Mouse (Mus musculus): ENCODE measurements around the gene Igsf6. TPM values are rescaled to one million over a fixed set of nuclear protein-coding genes. Genes with fewer than 3 reads are reported as not detected.

The Igsf6 gene
- polyA plus RNA-seq, 1 experiment from 2014 or later, result 1.2 TPM

DNA sequence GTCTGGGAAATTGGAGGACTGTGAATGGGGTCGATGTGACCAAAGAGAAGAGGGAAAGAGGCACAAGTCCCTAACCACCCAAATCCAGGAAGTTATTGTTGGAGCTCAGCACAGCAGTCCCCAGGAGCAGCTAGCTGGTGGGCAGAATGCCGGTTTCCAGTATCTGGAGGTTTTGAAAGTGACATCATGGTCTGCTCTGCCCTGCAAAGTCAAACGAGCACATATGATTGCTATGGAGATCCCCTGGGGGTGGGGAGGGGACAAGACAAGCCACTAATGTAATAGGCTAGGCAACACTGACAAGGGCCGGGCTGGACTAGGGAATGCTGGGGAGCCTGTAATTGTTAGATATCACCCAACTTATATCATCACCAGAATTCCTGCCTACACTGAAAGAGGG is 11.1 kb upstream of the Igsf6 start:
- H3K27ac ChIP-seq (ENCODE audit: low read depth, low read length), result 0 out of 2 replicates have a peak overlapping the region, but pooled peaks have one; percentile 4
- peak; percentile 19 for DNase-seq (ENCODE audit: low spot score)
- no peak overlapping the region for H3K4me3 ChIP-seq (ENCODE audit: low read depth, low read length)
- WGBS, result 37% methylated on average over 4 of the region's 4 CpGs
- no peaks in the 10 kb centered on the region for H3K27me3 ChIP-seq (ENCODE audit: control insufficient read depth, insufficient read depth, low read length)
- no peaks in the 10 kb centered on the region for H3K4me1 ChIP-seq (replicated peaks; ENCODE audit: control insufficient read depth, insufficient read depth, low read length)
- ATAC-seq (ENCODE audit: low FRiP score), result 0 out of 2 replicates have a peak, but pooled peaks have one; percentile 47
- H3K4me2 ChIP-seq (replicated peaks; ENCODE audit: low read depth, low read length), result no peak overlapping the region
- no peaks in the 10 kb centered on the region for H3K36me3 ChIP-seq (ENCODE audit: control insufficient read depth, insufficient read depth, low read length)
- no peaks in the 10 kb centered on the region for H3K9me3 ChIP-seq (ENCODE audit: control insufficient read depth, low read length)
- H3K9ac ChIP-seq (ENCODE audit: low read depth, low read length), result no peak overlapping the region

DNA sequence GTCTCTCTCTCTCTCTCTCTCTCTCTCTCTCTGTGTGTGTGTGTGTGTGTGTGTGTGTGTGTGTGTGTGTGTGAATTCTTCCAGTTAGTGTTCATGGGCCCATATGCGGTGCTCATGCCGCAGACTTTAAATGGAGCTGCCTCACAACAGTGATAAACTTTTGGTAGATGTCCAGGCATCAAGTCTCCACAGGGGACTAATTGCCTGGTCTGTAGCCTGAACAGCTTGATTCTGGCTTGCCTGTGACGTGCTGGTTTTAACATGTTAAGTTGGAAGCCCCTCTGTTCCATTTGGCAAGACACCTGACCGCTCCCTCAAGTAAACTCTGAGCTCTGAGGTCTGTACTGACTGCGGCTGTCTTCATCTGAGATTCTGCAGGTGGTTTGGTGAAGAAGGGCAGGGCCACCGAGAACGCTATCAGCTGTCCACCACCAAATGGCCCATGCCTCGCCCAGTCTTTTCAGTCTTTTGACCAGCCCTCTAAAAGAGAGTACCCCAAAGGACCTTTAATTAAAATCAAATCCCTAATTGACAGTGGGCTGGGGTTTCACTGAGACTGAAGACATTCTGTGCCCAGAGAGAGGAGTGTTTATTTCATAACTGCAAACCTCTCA is 10.6 kb upstream of the Igsf6 start:
- Histone ChIP-seq H3K4me3 (ENCODE audit: low read depth, low read length) (no peak overlapping the region), H3K27me3 (ENCODE audit: control insufficient read depth, insufficient read depth, low read length) (no peaks in the 10 kb centered on the region), H3K4me1 (replicated peaks; ENCODE audit: control insufficient read depth, insufficient read depth, low read length) (no peaks in the 10 kb centered on the region), H3K36me3 (ENCODE audit: control insufficient read depth, insufficient read depth, low read length) (no peaks in the 10 kb centered on the region), H3K9ac (ENCODE audit: low read depth, low read length) (no peak overlapping the region), H3K27ac (ENCODE audit: low read depth, low read length) (0 out of 2 replicates have a peak overlapping the region, but pooled peaks have one; percentile 4), H3K4me2 (replicated peaks; ENCODE audit: low read depth, low read length) (no peak overlapping the region), H3K9me3 (ENCODE audit: control insufficient read depth, low read length) (no peaks in the 10 kb centered on the region)
- WGBS, result 75% methylated on average over 8 of the region's 8 CpGs
- no peak for ATAC-seq (ENCODE audit: low FRiP score)
- DNase-seq (ENCODE audit: low spot score), result no peak

GRCm38 (mm10) chr7:121082949-121083513 is 8.7 kb upstream of the Igsf6 start:
- no peaks in the 10 kb centered on the region for H3K4me1 ChIP-seq (replicated peaks; ENCODE audit: control insufficient read depth, insufficient read depth, low read length)
- no peak overlapping the region for H3K9ac ChIP-seq (ENCODE audit: low read depth, low read length)
- DNase-seq (ENCODE audit: low spot score) (no peak), ATAC-seq (ENCODE audit: low FRiP score) (no peak)
- H3K36me3 ChIP-seq (ENCODE audit: control insufficient read depth, insufficient read depth, low read length), result no peaks in the 10 kb centered on the region
- WGBS, result 75% methylated on average over 9 of the region's 9 CpGs
- no peak overlapping the region for H3K4me2 ChIP-seq (replicated peaks; ENCODE audit: low read depth, low read length)
- H3K27ac ChIP-seq (ENCODE audit: low read depth, low read length), result no peak overlapping the region
- H3K9me3 ChIP-seq (ENCODE audit: control insufficient read depth, low read length), result no peaks in the 10 kb centered on the region
- no peaks in the 10 kb centered on the region for H3K27me3 ChIP-seq (ENCODE audit: control insufficient read depth, insufficient read depth, low read length)
- H3K4me3 ChIP-seq (ENCODE audit: low read depth, low read length), result no peak overlapping the region

DNA sequence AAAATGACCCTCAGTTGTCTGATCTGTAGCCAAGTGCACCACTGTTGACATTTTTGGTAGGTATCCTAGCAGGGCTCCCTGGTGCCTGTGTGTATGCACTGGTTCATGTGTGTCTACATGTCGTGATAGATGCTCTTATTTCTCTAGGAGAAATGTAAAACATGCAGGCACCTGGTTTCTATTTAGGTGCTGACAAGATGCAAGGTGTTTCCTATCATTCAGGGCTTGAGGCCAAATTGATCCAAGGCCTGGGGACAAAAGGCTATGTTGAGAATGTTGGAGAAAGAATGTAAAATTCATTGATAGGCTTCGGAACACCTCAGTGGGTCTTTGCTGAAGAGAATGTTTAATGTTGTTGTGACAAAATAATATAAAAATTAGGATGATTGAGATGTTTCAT is 7.4 kb upstream of the Igsf6 start:
- ATAC-seq (ENCODE audit: low FRiP score) (no peak), DNase-seq (ENCODE audit: low spot score) (no peak)
- H3K9me3 ChIP-seq (ENCODE audit: control insufficient read depth, low read length), result no peaks in the 10 kb centered on the region
- H3K9ac ChIP-seq (ENCODE audit: low read depth, low read length), result no peak overlapping the region
- 74% methylated on average over 2 of the region's 2 CpGs for whole genome bisulfite sequencing
- H3K4me3 ChIP-seq (ENCODE audit: low read depth, low read length), result no peak overlapping the region
- no peak overlapping the region for H3K4me2 ChIP-seq (replicated peaks; ENCODE audit: low read depth, low read length)
- no peaks in the 10 kb centered on the region for H3K27me3 ChIP-seq (ENCODE audit: control insufficient read depth, insufficient read depth, low read length)
- H3K4me1 ChIP-seq (replicated peaks; ENCODE audit: control insufficient read depth, insufficient read depth, low read length), result no peaks in the 10 kb centered on the region
- H3K36me3 ChIP-seq (ENCODE audit: control insufficient read depth, insufficient read depth, low read length), result no peaks in the 10 kb centered on the region
- no peak overlapping the region for H3K27ac ChIP-seq (ENCODE audit: low read depth, low read length)

GRCm38 (mm10) chr7:121081350-121081749 is 7.0 kb upstream of the Igsf6 start, which contains the start of gene Otoa:
Gene Otoa, plus strand, starts transcription at chr7:121081650.
- WGBS, result 88% methylated on average over 4 of the region's 4 CpGs
- H3K4me3 ChIP-seq (ENCODE audit: low read depth, low read length), result no peak within 1 kb of the TSS
- no peaks in the 10 kb centered on the region for H3K27me3 ChIP-seq (ENCODE audit: control insufficient read depth, insufficient read depth, low read length)
- no peaks in the 10 kb centered on the region for H3K36me3 ChIP-seq (ENCODE audit: control insufficient read depth, insufficient read depth, low read length)
- no peak for ATAC-seq (ENCODE audit: low FRiP score)
- no peak for DNase-seq (ENCODE audit: low spot score)
- H3K9ac ChIP-seq (ENCODE audit: low read depth, low read length), result no peak within 1 kb of the TSS
- H3K9me3 ChIP-seq (ENCODE audit: control insufficient read depth, low read length), result no peaks in the 10 kb centered on the region
- H3K27ac ChIP-seq (ENCODE audit: low read depth, low read length), result no peak within 1 kb of the TSS
- no peaks in the 10 kb centered on the region for H3K4me1 ChIP-seq (replicated peaks; ENCODE audit: control insufficient read depth, insufficient read depth, low read length)
- H3K4me2 ChIP-seq (replicated peaks; ENCODE audit: low read depth, low read length), result no peak within 1 kb of the TSS

GRCm38 (mm10) chr7:121077829-121078228 is 3.5 kb upstream of the Igsf6 start:
- no peak overlapping the region for H3K9ac ChIP-seq (ENCODE audit: low read depth, low read length)
- 35% methylated on average over 5 of the region's 5 CpGs for WGBS
- H3K4me3 ChIP-seq (ENCODE audit: low read depth, low read length), result no peak overlapping the region
- no peaks in the 10 kb centered on the region for H3K27me3 ChIP-seq (ENCODE audit: control insufficient read depth, insufficient read depth, low read length)
- peak; percentile 81 for DNase-seq (ENCODE audit: low spot score)
- H3K4me2 ChIP-seq (replicated peaks; ENCODE audit: low read depth, low read length), result no peak overlapping the region
- H3K9me3 ChIP-seq (ENCODE audit: control insufficient read depth, low read length), result no peaks in the 10 kb centered on the region
- peak; percentile 75 for ATAC-seq (ENCODE audit: low FRiP score)
- no peaks in the 10 kb centered on the region for H3K4me1 ChIP-seq (replicated peaks; ENCODE audit: control insufficient read depth, insufficient read depth, low read length)
- H3K27ac ChIP-seq (ENCODE audit: low read depth, low read length), result no peak overlapping the region
- H3K36me3 ChIP-seq (ENCODE audit: control insufficient read depth, insufficient read depth, low read length), result no peaks in the 10 kb centered on the region; the same call in 1 of the 2 replicates

DNA sequence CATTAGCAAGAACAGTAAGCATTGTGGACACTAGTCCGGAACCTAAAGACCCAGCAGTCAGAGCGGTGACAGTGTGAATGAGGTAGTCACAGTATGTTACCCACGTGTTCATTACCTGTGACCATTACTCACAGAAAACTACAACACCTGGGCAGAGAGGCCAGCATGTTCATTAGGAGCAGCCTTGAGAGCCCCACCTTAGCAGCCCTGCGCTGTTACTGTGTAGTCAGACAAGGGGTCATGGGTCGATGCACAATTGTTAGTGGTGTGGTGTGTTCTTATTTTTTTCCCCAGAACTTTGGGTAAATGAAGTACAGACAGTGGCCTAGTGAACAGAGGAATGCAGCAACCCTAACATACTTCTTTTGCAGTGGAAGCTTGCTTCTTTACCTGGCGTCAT is 2.9 kb upstream of the Igsf6 start:
- DNase-seq (ENCODE audit: low spot score) (no peak), ATAC-seq (ENCODE audit: low FRiP score) (no peak)
- 90% methylated on average over 6 of the region's 6 CpGs for WGBS
- Histone ChIP-seq H3K9ac (ENCODE audit: low read depth, low read length) (no peak overlapping the region), H3K4me2 (replicated peaks; ENCODE audit: low read depth, low read length) (no peak overlapping the region), H3K4me1 (replicated peaks; ENCODE audit: control insufficient read depth, insufficient read depth, low read length) (no peaks in the 10 kb centered on the region), H3K4me3 (ENCODE audit: low read depth, low read length) (no peak overlapping the region), H3K27ac (ENCODE audit: low read depth, low read length) (no peak overlapping the region), H3K9me3 (ENCODE audit: control insufficient read depth, low read length) (no peaks in the 10 kb centered on the region), H3K36me3 (ENCODE audit: control insufficient read depth, insufficient read depth, low read length) (no peaks in the 10 kb centered on the region; the same call in 1 of the 2 replicates), H3K27me3 (ENCODE audit: control insufficient read depth, insufficient read depth, low read length) (no peaks in the 10 kb centered on the region)

GRCm38 (mm10) chr7:121075416-121075815 is 1.0 kb upstream of the Igsf6 start:
- Histone ChIP-seq H3K27me3 (ENCODE audit: control insufficient read depth, insufficient read depth, low read length) (no peaks in the 10 kb centered on the region), H3K9me3 (ENCODE audit: control insufficient read depth, low read length) (no peaks in the 10 kb centered on the region), H3K9ac (ENCODE audit: low read depth, low read length) (no peak overlapping the region), H3K27ac (ENCODE audit: low read depth, low read length) (no peak overlapping the region), H3K4me3 (ENCODE audit: low read depth, low read length) (no peak overlapping the region), H3K4me1 (replicated peaks; ENCODE audit: control insufficient read depth, insufficient read depth, low read length) (no peaks in the 10 kb centered on the region), H3K4me2 (replicated peaks; ENCODE audit: low read depth, low read length) (no peak overlapping the region), H3K36me3 (ENCODE audit: control insufficient read depth, insufficient read depth, low read length) (no peaks in the 10 kb centered on the region; the same call in 1 of the 2 replicates)
- ATAC-seq (ENCODE audit: low FRiP score) (no peak), DNase-seq (ENCODE audit: low spot score) (no peak)
- 88% methylated on average over 5 of the region's 5 CpGs for WGBS

GRCm38 (mm10) chr7:121074801-121075400 is 529 bp upstream of the Igsf6 start:
- H3K4me2 ChIP-seq (replicated peaks; ENCODE audit: low read depth, low read length), result no peak overlapping the region
- no peak for DNase-seq (ENCODE audit: low spot score)
- H3K36me3 ChIP-seq (ENCODE audit: control insufficient read depth, insufficient read depth, low read length), result no peaks in the 10 kb centered on the region; the same call in 1 of the 2 replicates
- no peak overlapping the region for H3K27ac ChIP-seq (ENCODE audit: low read depth, low read length)
- H3K4me3 ChIP-seq (ENCODE audit: low read depth, low read length), result no peak overlapping the region
- H3K4me1 ChIP-seq (replicated peaks; ENCODE audit: control insufficient read depth, insufficient read depth, low read length), result no peaks in the 10 kb centered on the region
- no peaks in the 10 kb centered on the region for H3K27me3 ChIP-seq (ENCODE audit: control insufficient read depth, insufficient read depth, low read length)
- no peak for ATAC-seq (ENCODE audit: low FRiP score)
- H3K9ac ChIP-seq (ENCODE audit: low read depth, low read length), result no peak overlapping the region
- H3K9me3 ChIP-seq (ENCODE audit: control insufficient read depth, low read length), result no peaks in the 10 kb centered on the region
- WGBS, result 92% methylated on average over 6 of the region's 6 CpGs

All from hindbrain, embryonic 11.5 days (tissue).